Mouse (Mus musculus) mouse trophoblast stem cell (cell line): ENCODE measurements around the gene Mdm2.
"Not testable (repeated sequence)": the region's sequence is repeated elsewhere in the genome, so short reads cannot be mapped to it uniquely, and the experiment has no call there.

Experiments used
- in situ Hi-C, 2 experiments: fragments of 300-500 bp; cut with MseI, MboI; formaldehyde crosslinking; loops; 2 replicates in 1 of 2; 3 replicates in 1 of 2; pipeline ENCODE4 v1.15.1; 2025

The Mdm2 gene

GRCm38 (mm10) chr10:117713466-117713865 is 2.9 kb upstream of the Mdm2 start:
- in situ Hi-C loops, result no loop called here

- in situ Hi-C loops, result no loop called here
Observed at GRCm38 (mm10) chr10:117712871-117713270, 2.3 kb upstream of the Mdm2 start.

DNA sequence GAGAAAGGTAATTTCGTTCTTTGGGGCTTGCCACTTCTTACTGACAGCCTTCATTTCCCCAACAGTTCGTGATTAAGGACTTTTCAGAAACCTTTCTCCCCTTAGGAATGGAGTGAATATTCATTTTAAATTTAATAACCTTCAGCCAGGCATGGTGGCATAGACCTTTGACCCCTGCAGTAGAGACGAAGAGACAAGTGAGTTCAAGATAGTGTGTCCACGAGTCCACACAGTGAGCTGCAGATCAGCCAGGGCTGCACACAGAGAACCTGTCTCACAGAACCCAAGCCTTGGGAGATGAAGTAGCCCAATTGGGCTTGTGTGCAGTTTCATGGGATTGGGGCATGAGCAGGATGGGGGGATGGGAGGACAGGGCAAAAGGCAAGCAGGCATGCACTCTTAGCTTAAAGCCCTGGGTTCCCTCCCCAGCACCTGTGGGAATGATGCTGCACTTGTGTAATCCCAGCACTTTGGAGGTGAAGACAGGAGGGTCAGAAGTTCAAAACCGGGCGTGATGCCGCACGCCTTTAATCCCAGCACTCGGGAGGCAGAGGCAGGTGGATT is 1.7 kb upstream of the Mdm2 start:
- in situ Hi-C loops, result no loop called here

GRCm38 (mm10) chr10:117711408-117711807 is 850 bp upstream of the Mdm2 start:
- in situ Hi-C loops, result no loop called here

DNA sequence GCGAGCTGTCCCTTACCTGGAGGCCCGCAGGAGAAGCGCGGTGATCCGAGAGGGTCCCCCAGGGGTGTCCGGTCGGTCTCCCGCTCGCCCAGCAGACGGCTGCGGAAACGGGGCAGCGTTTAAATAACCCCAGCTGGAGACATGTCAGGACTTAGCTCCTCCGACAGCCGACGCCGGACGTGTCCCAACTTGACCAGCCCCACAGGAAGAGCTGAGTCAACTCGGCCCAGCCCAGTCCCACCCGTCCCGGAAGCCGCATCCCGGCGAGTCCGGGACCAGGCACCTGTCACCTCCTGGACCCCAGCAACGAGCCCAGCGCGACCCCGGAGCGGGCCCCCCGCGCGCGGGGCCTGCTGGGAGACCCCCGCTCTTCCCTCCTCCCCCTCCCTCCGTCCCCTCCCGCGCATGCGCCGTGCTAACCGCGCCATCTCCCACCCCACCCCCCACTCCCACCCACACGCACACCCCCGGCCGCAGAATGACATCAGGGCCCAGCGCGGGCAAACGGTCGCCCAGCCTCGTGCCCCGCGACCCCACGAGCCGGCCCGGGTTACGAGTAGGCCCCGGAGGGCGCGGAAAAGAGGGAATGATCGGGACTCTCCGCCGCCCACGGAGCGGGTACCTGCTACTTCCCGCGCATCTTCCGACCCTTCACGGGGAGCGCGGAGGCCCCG is 491 bp downstream of the Mdm2 start:
- in situ Hi-C loops, result no loop called here

- in situ Hi-C loops, result no loop called here
Observed at GRCm38 (mm10) chr10:117709326-117709830, 1.2 kb downstream of the Mdm2 start.

DNA sequence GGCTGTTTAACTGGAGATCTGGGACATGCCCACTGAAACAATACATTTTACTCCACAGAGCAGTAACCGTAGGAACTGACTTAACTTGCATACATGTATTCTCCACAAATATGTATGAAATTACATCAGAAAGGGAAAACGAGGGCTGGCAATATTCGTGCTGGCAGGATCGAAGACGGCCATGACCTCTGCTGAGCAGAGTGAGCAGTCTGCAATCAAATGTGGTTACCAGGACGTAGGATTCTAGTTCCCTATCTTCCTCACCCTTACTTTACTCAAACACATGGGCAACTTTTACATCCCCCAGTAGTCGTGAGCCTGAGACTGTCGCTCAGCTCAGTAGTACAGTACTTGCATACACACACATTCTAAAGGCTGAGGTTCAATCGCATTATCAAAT is 1.7 kb downstream of the Mdm2 start:
- in situ Hi-C loops, result no loop called here

DNA sequence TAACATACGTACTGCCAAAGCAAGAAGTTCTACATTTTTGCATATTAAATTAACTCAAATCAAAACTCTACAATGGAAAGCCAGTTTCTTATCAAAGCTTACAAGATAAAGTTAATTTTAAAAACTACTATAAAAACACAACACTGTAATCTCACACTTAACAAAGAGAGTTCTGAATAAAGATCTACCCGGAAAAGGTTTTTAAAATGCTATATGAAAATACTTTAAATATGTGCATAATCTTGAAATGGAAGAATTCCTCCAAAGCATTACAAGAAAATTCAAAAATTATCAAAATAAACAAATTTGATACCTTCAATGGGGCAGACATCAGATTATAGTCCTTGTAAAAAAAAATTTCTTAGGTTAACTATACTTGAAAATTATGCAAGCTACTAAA is 2.2 kb downstream of the Mdm2 start:
- in situ Hi-C loops, result no loop called here

DNA sequence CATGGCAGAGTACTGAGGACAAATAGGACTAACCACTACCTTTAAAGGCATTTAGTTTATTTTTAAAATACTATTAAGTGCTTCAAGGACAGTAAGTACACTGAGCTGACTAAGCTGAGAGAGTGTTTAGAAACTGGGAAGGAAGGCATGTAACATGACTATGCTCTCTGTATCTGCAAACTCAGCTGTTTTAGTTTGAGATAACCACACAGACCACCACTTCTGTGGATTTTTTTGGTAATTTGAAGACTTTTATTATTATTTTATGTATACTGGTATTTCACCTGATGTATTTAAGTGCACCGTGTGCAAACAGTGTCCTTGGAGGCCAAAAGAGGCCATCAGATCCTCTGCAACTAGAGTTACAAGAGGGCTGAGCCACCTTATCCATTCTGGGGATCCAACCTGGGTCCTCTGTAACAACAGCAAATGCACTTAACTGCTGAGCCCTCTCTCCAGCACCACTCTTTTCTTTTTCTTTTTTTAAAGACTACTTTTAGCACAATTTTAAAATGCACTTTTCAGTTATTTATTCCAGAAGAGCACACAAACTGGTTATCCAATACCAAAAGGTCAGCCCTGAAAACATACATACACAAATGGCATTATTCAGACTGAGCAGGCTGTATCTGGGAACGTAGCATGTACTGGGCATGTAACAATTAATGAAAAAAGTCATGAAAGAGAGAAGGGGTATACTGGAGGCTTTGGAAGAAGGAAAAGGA is 3.3 kb downstream of the Mdm2 start:
- in situ Hi-C loops, result no loop called here

GRCm38 (mm10) chr10:117706440-117706839 is 4.1 kb downstream of the Mdm2 start:
- in situ Hi-C loops, result no loop called here

DNA sequence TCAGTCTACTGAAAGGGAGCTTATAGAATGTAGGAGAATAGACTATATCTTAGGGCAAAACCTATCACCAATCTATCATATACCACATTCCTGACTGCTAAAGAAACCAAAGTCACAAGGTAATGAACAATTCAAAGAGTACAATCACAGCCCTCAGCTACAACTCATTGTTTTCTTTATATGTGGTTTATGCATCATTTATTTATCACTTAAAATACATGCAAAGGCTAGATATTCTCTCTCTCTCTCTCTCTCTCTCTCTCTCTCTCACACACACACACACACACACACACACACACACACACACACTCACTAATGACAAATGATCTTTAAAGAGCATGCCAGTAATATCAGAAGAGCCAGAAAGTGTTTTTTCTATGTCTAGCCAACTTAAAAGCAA is 4.8 kb downstream of the Mdm2 start:
- in situ Hi-C loops, result no loop called here

- in situ Hi-C loops, result no loop called here
Observed at GRCm38 (mm10) chr10:117704964-117705335, 5.6 kb downstream of the Mdm2 start.

- in situ Hi-C loops, result not testable (repeated sequence)
Observed at GRCm38 (mm10) chr10:117704314-117704963, 6.1 kb downstream of the Mdm2 start.

- in situ Hi-C loops, result no loop called here
Observed at GRCm38 (mm10) chr10:117703506-117703905, 7.1 kb downstream of the Mdm2 start.

- in situ Hi-C loops, result no loop called here
Observed at GRCm38 (mm10) chr10:117702024-117702833, 8.3 kb downstream of the Mdm2 start.

- in situ Hi-C loops, result no loop called here
Observed at GRCm38 (mm10) chr10:117701034-117701829, 9.3 kb downstream of the Mdm2 start.

- in situ Hi-C loops, result no loop called here
Observed at GRCm38 (mm10) chr10:117700450-117700849, 10.1 kb downstream of the Mdm2 start.

- in situ Hi-C loops, result no loop called here
Observed at GRCm38 (mm10) chr10:117699914-117700313, 10.6 kb downstream of the Mdm2 start.

- in situ Hi-C loops, result no loop called here
Observed at GRCm38 (mm10) chr10:117698313-117699138, 12.0 kb downstream of the Mdm2 start.
